ENCODE assay signal across 23 mouse cellular contexts in the genomic region with DNA sequence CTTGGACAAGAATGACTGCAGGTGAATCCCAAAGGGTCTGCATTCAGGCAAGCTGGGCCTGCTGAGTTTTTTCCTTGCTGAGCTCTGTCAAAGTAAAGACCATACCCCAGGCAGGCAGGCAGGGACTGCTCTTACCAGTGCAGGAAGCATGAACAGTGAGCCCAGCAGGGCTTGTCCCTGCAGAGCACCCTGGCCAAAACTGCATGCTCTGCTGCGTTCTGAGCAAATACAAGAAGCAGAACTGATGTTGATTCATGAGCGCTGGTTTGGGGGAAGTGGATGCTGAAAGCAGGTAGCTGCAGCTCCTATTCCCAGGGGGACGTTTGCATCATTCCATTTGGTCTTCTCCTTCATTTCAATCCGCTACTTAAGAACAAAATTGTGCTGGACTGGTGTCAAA. TPM values are rescaled to one million over a fixed set of nuclear protein-coding genes. Genes with fewer than 3 reads are reported as not detected.
DNase-seq lines count a peak whose midpoint lies in the region; ATAC-seq and TF ChIP-seq lines count a peak whose summit lies in the region.
"Had no signal": no experiment of that assay in that cellular context is flagged by ENCODE, and none has a peak within 500 bp of the region (broad histone marks: within the 10 kb centered on the region; RNA-seq: fewer than 3 reads in every experiment).

No protein-coding gene starts in this region.

- H3K4me1 ChIP-seq in kidney, postnatal 0 days (replicated peaks; ENCODE audit: insufficient read depth, low read length) = no peaks in the 10 kb centered on the region
- H3K4me1 ChIP-seq: heart, embryonic 15.5 days; hindbrain, embryonic 13.5 days had no signal

- no peak overlapping the region for H3K9ac ChIP-seq in kidney, postnatal 0 days (ENCODE audit: low read depth, low read length)
- H3K9ac ChIP-seq: embryonic facial prominence, embryonic 15.5 days; heart, embryonic 15.5 days; hindbrain, embryonic 13.5 days had no signal

- TF ChIP-seq CTCF in kidney, postnatal 0 days (IDR thresholded peaks at IDR 0.05; ENCODE audit: low read depth) = no peak

- H3K27me3 ChIP-seq in kidney, postnatal 0 days (ENCODE audit: insufficient read depth, low read length) = no peaks in the 10 kb centered on the region
- H3K27me3 ChIP-seq: embryonic facial prominence, embryonic 15.5 days; heart, embryonic 15.5 days; hindbrain, embryonic 13.5 days had no signal

- 38% methylated on average over 4 of the region's 4 CpGs for WGBS in kidney, postnatal 0 days

- no peak overlapping the region for H3K4me3 ChIP-seq in kidney, postnatal 0 days (replicated peaks; ENCODE audit: low read depth, low read length)
- H3K4me3 ChIP-seq: embryonic facial prominence, embryonic 15.5 days; erythroblast, embryonic 14.5 days; forebrain, embryonic 10.5 days; heart, embryonic 15.5 days; hindbrain, embryonic 13.5 days had no signal

- ATAC-seq in kidney, postnatal 0 days (replicated peaks; ENCODE audit: low FRiP score, low read depth) = 0 out of 2 replicates have a peak, but pooled peaks have one; percentile 36
- ATAC-seq: forebrain, embryonic 14.5 days; hindbrain, postnatal 0 days had no signal

- no peaks in the 10 kb centered on the region for H3K9me3 ChIP-seq in kidney, postnatal 0 days (replicated peaks; ENCODE audit: low read length)
- H3K9me3 ChIP-seq: embryonic facial prominence, embryonic 15.5 days; forebrain, embryonic 10.5 days; G1E; heart, embryonic 15.5 days; hindbrain, embryonic 13.5 days had no signal

- H3K27ac ChIP-seq in kidney, postnatal 0 days = no peak overlapping the region
- H3K27ac ChIP-seq: embryonic facial prominence, embryonic 15.5 days; forebrain, embryonic 10.5 days; heart, embryonic 15.5 days; hindbrain, embryonic 13.5 days; hindbrain, postnatal 0 days had no signal

- H3K4me2 ChIP-seq in kidney, postnatal 0 days (ENCODE audit: low read length) = no peak overlapping the region
- H3K4me2 ChIP-seq: embryonic facial prominence, embryonic 15.5 days; heart, embryonic 11.5 days; heart, embryonic 15.5 days; hindbrain, embryonic 13.5 days had no signal

- DNase-seq in heart, adult 11 months = peak; percentile 53
- no peak for DNase-seq in heart, adult 9 months (ENCODE audit: low spot score in 2 of 2)
- no peak for DNase-seq in kidney, postnatal 0 days (ENCODE audit: low spot score)
- no peak for DNase-seq in kidney, postnatal 25 days
- peak; percentile 23 to 35 for DNase-seq in B cell, adult 2 months
- no peak for DNase-seq in cerebellum, postnatal 10 days
- no peak for DNase-seq in left cerebral cortex, adult 18-20 months (ENCODE audit: low spot score in 2 of 2)
- DNase-seq: adrenal gland, postnatal 14 days; cerebellum, adult 11-12 months; cerebellum, adult 9-10 months; cerebellum, postnatal 36 days; gastrocnemius, postnatal 36 days; heart, adult 18-20 months; heart, postnatal 14 days had no signal

- no peaks in the 10 kb centered on the region for H3K36me3 ChIP-seq in kidney, postnatal 0 days (ENCODE audit: insufficient read depth, low read length)
- H3K36me3 ChIP-seq: embryonic facial prominence, embryonic 15.5 days; forebrain, embryonic 10.5 days; G1E; heart, embryonic 15.5 days; hindbrain, embryonic 13.5 days had no signal

RNA-seq across cellular contexts. Expression of a gene that starts 19.4 kb away (rescaled TPM):
- polyA plus RNA-seq in kidney, postnatal 0 days (2015; fragmentation: Nextera tagmentation; extraction: Ambion mirVana) = 0.04 and 0.10 TPM in 2 replicates
- total RNA-seq in left cerebral cortex, adult 18-20 months (2021) = 10 to 100 TPM; 23.7 to 48.0 TPM
- polyA plus RNA-seq: erythroblast, embryonic 14.5 days had no signal

Comparison
In these comparisons a context has a peak if more than half of its experiments do, and no peak if none do; other contexts are left out.
1. DNase-seq: peak in heart, adult 11 months (single experiment) and B cell, adult 2 months (2 of 2); none in heart, adult 9 months (0 of 2), kidney, postnatal 0 days (single experiment), kidney, postnatal 25 days (0 of 2), cerebellum, postnatal 10 days (0 of 2) and left cerebral cortex, adult 18-20 months (0 of 2).